Mouse (Mus musculus): Measurements from ENCODE around the gene Rfx2. TPM values are rescaled to one million over a fixed set of nuclear protein-coding genes. Genes with fewer than 3 reads are reported as not detected.

Gene Rfx2
- polyA plus RNA-seq, 1 experiment = 4.4 TPM

DNA sequence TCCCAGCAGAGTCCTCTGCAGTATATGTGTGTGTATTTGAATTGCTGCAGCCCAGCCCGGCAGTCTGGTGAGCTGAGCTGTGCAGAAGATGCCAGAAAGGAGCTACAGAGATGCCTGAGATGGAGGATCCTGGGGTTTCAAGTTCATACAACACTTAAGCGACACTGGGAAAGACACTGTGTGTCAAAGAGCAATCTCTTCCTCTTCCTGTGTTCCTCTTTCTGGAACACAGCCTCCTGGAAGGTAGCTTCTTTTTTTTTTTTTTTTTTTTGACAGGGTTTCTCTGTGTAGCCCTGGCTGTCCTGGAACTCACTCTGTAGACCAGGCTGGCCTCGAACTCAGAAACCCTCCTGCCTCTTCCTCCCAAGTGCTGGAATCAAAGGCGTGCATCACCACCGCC lies 18.0 kb upstream of the Rfx2 start:
- H3K27me3 ChIP-seq (ENCODE audit: control insufficient read depth, insufficient read depth, insufficient read length) = peaks cover 34% of the 10 kb centered on the region
- H3K36me3 ChIP-seq (ENCODE audit: control insufficient read depth, insufficient read depth) = no peaks in the 10 kb centered on the region
- TF ChIP-seq POLR2A (IDR thresholded peaks at IDR 0.05; ENCODE audit: insufficient read length, low read depth) (no peak), TCF3 (IDR thresholded peaks at IDR 0.05; ENCODE audit: insufficient read length, low read depth) (no peak), MYOD1 (IDR thresholded peaks at IDR 0.05; ENCODE audit: control insufficient read depth in 1 of 3, insufficient read length in 2 of 3, low read depth in 2 of 3) (no peak), E2F4 (IDR thresholded peaks at IDR 0.05; ENCODE audit: insufficient read depth) (no peak), MYOG (IDR thresholded peaks at IDR 0.05; ENCODE audit: control insufficient read depth in 1 of 3, insufficient read depth in 1 of 3, insufficient read length in 2 of 3, low read depth in 2 of 3) (no peak), MAX (IDR thresholded peaks at IDR 0.05; ENCODE audit: low read depth) (no peak), CEBPB (IDR thresholded peaks at IDR 0.05; ENCODE audit: insufficient read depth, poor library complexity, severe bottlenecking) (no peak), SRF (IDR thresholded peaks at IDR 0.05; ENCODE audit: control insufficient read depth, insufficient read length, low read depth) (no peak), POLR2AphosphoS2 (IDR thresholded peaks at IDR 0.05; ENCODE audit: insufficient read length, low read depth) (no peak), USF1 (IDR thresholded peaks at IDR 0.05; ENCODE audit: low read depth) (no peak), REST (IDR thresholded peaks at IDR 0.05; ENCODE audit: insufficient read depth, insufficient read length) (no peak), TCF12 (IDR thresholded peaks at IDR 0.05; ENCODE audit: insufficient read depth, poor library complexity, severe bottlenecking) (no peak)
- no peaks in the 10 kb centered on the region for H3K79me2 ChIP-seq (ENCODE audit: control insufficient read depth, insufficient read depth)
- no peak overlapping the region for H3K4me3 ChIP-seq
- no peak overlapping the region for H3ac ChIP-seq (ENCODE audit: control insufficient read depth, insufficient read length)
- no peak overlapping the region for H3K4me2 ChIP-seq (ENCODE audit: low read depth)

DNA sequence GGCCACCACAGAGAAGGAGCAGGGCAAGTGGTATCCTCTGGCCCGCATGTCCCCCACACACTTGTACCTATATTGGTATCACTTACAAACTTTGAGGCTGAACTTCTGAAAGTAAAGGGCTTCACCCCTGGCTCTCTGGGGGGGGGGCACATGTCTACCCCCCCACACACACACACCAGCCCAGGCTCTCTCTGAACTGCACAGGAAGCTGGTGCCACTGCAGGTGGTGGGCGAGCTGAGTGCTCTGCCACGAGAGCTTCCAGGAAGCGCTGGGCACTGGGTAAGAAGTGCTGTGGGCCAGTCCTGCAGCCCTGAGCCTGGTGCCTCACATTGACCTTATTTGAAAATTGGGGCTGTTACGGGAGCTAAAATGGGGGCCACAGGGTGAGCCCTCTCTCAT lies 12.9 kb upstream of the Rfx2 start:
- Histone ChIP-seq H3K4me3 (no peak overlapping the region), H3K79me2 (ENCODE audit: control insufficient read depth, insufficient read depth) (no peaks in the 10 kb centered on the region), H3K36me3 (ENCODE audit: control insufficient read depth, insufficient read depth) (no peaks in the 10 kb centered on the region), H3ac (ENCODE audit: control insufficient read depth, insufficient read length) (no peak overlapping the region), H3K4me2 (ENCODE audit: low read depth) (no peak overlapping the region), H3K27me3 (ENCODE audit: control insufficient read depth, insufficient read depth, insufficient read length) (peaks cover 48% of the 10 kb centered on the region)
- TF ChIP-seq POLR2A (IDR thresholded peaks at IDR 0.05; ENCODE audit: insufficient read length, low read depth) (no peak), TCF12 (IDR thresholded peaks at IDR 0.05; ENCODE audit: insufficient read depth, poor library complexity, severe bottlenecking) (no peak), POLR2AphosphoS2 (IDR thresholded peaks at IDR 0.05; ENCODE audit: insufficient read length, low read depth) (no peak), REST (IDR thresholded peaks at IDR 0.05; ENCODE audit: insufficient read depth, insufficient read length) (no peak), E2F4 (IDR thresholded peaks at IDR 0.05; ENCODE audit: insufficient read depth) (no peak), MYOD1 (IDR thresholded peaks at IDR 0.05; ENCODE audit: control insufficient read depth in 1 of 3, insufficient read length in 2 of 3, low read depth in 2 of 3) (no peak), USF1 (IDR thresholded peaks at IDR 0.05; ENCODE audit: low read depth) (no peak)

DNA sequence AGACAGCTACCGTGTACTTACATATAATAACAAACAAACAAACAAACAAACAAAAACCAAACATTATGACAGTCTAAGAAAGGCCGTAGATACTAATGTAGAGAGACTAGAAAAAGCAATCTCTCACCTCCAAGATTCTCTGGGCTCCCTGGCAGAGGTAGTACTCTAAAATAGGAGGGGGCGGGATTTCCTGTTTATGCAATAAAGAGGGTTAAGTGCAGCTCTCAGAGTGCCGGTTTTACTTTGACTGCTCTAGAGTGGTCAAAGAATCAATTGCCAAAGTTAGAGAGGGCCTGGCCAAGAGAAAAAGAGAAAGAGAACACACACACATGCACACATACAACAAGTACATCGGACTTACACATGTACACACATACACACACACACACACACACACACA lies 11.4 kb upstream of the Rfx2 start:
- H3K79me2 ChIP-seq (ENCODE audit: control insufficient read depth, insufficient read depth) = no peaks in the 10 kb centered on the region
- no peak overlapping the region for H3K4me2 ChIP-seq (ENCODE audit: low read depth)
- H3K27me3 ChIP-seq (ENCODE audit: control insufficient read depth, insufficient read depth, insufficient read length) = peaks cover 48% of the 10 kb centered on the region
- no peaks in the 10 kb centered on the region for H3K36me3 ChIP-seq (ENCODE audit: control insufficient read depth, insufficient read depth)
- no peak overlapping the region for H3K4me3 ChIP-seq
- H3ac ChIP-seq (ENCODE audit: control insufficient read depth, insufficient read length) = no peak overlapping the region
- no peak for TF ChIP-seq REST (IDR thresholded peaks at IDR 0.05; ENCODE audit: insufficient read depth, insufficient read length)
- TF ChIP-seq MYOD1 (IDR thresholded peaks at IDR 0.05; ENCODE audit: control insufficient read depth in 1 of 3, insufficient read length in 2 of 3, low read depth in 2 of 3) = no peak
- no peak for TF ChIP-seq E2F4 (IDR thresholded peaks at IDR 0.05; ENCODE audit: insufficient read depth)
- TF ChIP-seq POLR2AphosphoS2 (IDR thresholded peaks at IDR 0.05; ENCODE audit: insufficient read length, low read depth) = no peak
- no peak for TF ChIP-seq CEBPB (IDR thresholded peaks at IDR 0.05; ENCODE audit: insufficient read depth, poor library complexity, severe bottlenecking)
- no peak for TF ChIP-seq MYOG (IDR thresholded peaks at IDR 0.05; ENCODE audit: control insufficient read depth in 1 of 3, insufficient read depth in 1 of 3, insufficient read length in 2 of 3, low read depth in 2 of 3)
- TF ChIP-seq MAX (IDR thresholded peaks at IDR 0.05; ENCODE audit: low read depth) = no peak
- TF ChIP-seq SRF (IDR thresholded peaks at IDR 0.05; ENCODE audit: control insufficient read depth, insufficient read length, low read depth) = no peak
- no peak for TF ChIP-seq TCF3 (IDR thresholded peaks at IDR 0.05; ENCODE audit: insufficient read length, low read depth)
- TF ChIP-seq USF1 (IDR thresholded peaks at IDR 0.05; ENCODE audit: low read depth) = no peak

DNA sequence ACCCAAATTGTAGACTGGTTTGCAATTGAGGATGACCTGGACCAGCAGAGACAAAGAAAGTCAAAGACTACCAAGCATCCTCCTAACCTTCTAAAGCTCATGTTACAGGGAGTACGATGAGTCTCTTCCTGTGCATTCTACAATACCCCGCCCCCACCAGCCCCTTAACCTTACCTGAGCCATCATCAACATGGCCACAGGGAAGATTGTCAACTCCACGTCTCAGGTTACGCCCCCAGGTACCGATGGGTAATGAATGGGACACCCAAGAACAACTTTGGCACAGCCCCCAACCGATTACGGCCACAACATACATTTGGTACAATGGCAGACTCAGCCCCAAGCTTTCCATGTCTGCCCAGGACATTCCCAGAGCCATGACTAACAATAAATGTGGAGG lies 9.7 kb upstream of the Rfx2 start:
- no peak overlapping the region for H3K4me3 ChIP-seq
- H3K79me2 ChIP-seq (ENCODE audit: control insufficient read depth, insufficient read depth) = no peaks in the 10 kb centered on the region
- no peak overlapping the region for H3ac ChIP-seq (ENCODE audit: control insufficient read depth, insufficient read length)
- no peak overlapping the region for H3K4me2 ChIP-seq (ENCODE audit: low read depth)
- TF ChIP-seq POLR2A (IDR thresholded peaks at IDR 0.05; ENCODE audit: insufficient read length, low read depth) (no peak), USF1 (IDR thresholded peaks at IDR 0.05; ENCODE audit: low read depth) (no peak), SRF (IDR thresholded peaks at IDR 0.05; ENCODE audit: control insufficient read depth, insufficient read length, low read depth) (no peak), MYOG (IDR thresholded peaks at IDR 0.05; ENCODE audit: control insufficient read depth in 1 of 3, insufficient read depth in 1 of 3, insufficient read length in 2 of 3, low read depth in 2 of 3) (no peak), MAX (IDR thresholded peaks at IDR 0.05; ENCODE audit: low read depth) (no peak), E2F4 (IDR thresholded peaks at IDR 0.05; ENCODE audit: insufficient read depth) (no peak), TCF3 (IDR thresholded peaks at IDR 0.05; ENCODE audit: insufficient read length, low read depth) (no peak), MYOD1 (IDR thresholded peaks at IDR 0.05; ENCODE audit: control insufficient read depth in 1 of 3, insufficient read length in 2 of 3, low read depth in 2 of 3) (no peak), TCF12 (IDR thresholded peaks at IDR 0.05; ENCODE audit: insufficient read depth, poor library complexity, severe bottlenecking) (no peak), CEBPB (IDR thresholded peaks at IDR 0.05; ENCODE audit: insufficient read depth, poor library complexity, severe bottlenecking) (no peak), POLR2AphosphoS2 (IDR thresholded peaks at IDR 0.05; ENCODE audit: insufficient read length, low read depth) (no peak), REST (IDR thresholded peaks at IDR 0.05; ENCODE audit: insufficient read depth, insufficient read length) (no peak)
- H3K27me3 ChIP-seq (ENCODE audit: control insufficient read depth, insufficient read depth, insufficient read length) = peaks cover 55% of the 10 kb centered on the region
- no peaks in the 10 kb centered on the region for H3K36me3 ChIP-seq (ENCODE audit: control insufficient read depth, insufficient read depth)

DNA sequence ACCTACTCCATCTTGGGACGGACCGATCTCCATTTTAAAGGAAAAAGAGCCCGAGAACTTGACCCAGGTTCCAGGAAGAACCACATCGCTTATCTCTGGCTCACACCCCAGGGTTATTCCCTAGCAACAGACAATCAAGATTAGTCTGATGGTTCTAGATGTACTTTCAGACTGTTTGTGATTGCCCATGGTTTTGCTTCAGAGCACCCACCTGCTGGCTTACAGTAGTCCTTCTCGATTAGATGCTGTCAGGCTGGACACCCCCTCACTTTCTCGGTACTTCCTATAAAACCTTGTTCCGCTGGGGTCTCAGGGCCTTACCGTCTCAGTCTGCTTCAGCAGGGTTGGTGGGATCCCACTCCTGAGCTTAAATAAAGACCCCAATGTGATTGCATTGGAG lies 5.5 kb upstream of the Rfx2 start:
- peaks cover 31% of the 10 kb centered on the region for H3K27me3 ChIP-seq (ENCODE audit: control insufficient read depth, insufficient read depth, insufficient read length)
- H3K79me2 ChIP-seq (ENCODE audit: control insufficient read depth, insufficient read depth) = no peaks in the 10 kb centered on the region
- TF ChIP-seq TCF12 (IDR thresholded peaks at IDR 0.05; ENCODE audit: insufficient read depth, poor library complexity, severe bottlenecking) (no peak), POLR2A (IDR thresholded peaks at IDR 0.05; ENCODE audit: insufficient read length, low read depth) (no peak), MAX (IDR thresholded peaks at IDR 0.05; ENCODE audit: low read depth) (no peak), POLR2AphosphoS2 (IDR thresholded peaks at IDR 0.05; ENCODE audit: insufficient read length, low read depth) (no peak), REST (IDR thresholded peaks at IDR 0.05; ENCODE audit: insufficient read depth, insufficient read length) (no peak), USF1 (IDR thresholded peaks at IDR 0.05; ENCODE audit: low read depth) (no peak), CEBPB (IDR thresholded peaks at IDR 0.05; ENCODE audit: insufficient read depth, poor library complexity, severe bottlenecking) (no peak)
- H3K36me3 ChIP-seq (ENCODE audit: control insufficient read depth, insufficient read depth) = no peaks in the 10 kb centered on the region
- no peak overlapping the region for H3K4me3 ChIP-seq
- H3K4me2 ChIP-seq (ENCODE audit: low read depth) = no peak overlapping the region
- H3ac ChIP-seq (ENCODE audit: control insufficient read depth, insufficient read length) = no peak overlapping the region

Data from myocyte (in vitro differentiated cells).